Mouse (Mus musculus) hindbrain, embryonic 11.5 days (tissue): ENCODE results near the gene Slc29a4. TPM values are rescaled to one million over a fixed set of nuclear protein-coding genes. Genes with fewer than 3 reads are reported as not detected.

Source experiments
- ATAC-seq: fragments of 200-750 bp; cut with Nextera tagmentation; 2 replicates; pipeline ENCODE4 v1.8.0; 2017; ENCODE audit warnings: mild to moderate bottlenecking, moderate TSS enrichment, moderate library complexity; ENCODE audit not compliant: low FRiP score
- DNase-seq: peaks from one replicate; pipeline ENCODE4 v3.0.0-alpha.2; 2015; ENCODE audit warnings: low spot score
- H3K27ac ChIP-seq: fragments of 300-500 bp; sonication (generic); 2 replicates; pipeline ENCODE4 v1.5.1; 2014; ENCODE audit warnings: mild to moderate bottlenecking, low read depth, low read length
- H3K27me3 ChIP-seq: fragments of 300-500 bp; sonication (generic); 2 replicates; pipeline ENCODE4 v1.6.1; 2014; ENCODE audit warnings: mild to moderate bottlenecking, low read length, moderate library complexity, mixed read lengths; ENCODE audit not compliant: control insufficient read depth, insufficient read depth
- H3K36me3 ChIP-seq: fragments of 300-500 bp; sonication (generic); 2 replicates; pipeline ENCODE4 v1.6.1; 2014; ENCODE audit warnings: mild to moderate bottlenecking, low read length, moderate library complexity, mixed read lengths; ENCODE audit not compliant: control insufficient read depth, insufficient read depth
- H3K4me1 ChIP-seq: fragments of 300-500 bp; sonication (generic); replicated peaks from 2 replicates; pipeline ENCODE4 v1.6.1; 2014; ENCODE audit warnings: low read length, mixed read lengths; ENCODE audit not compliant: control insufficient read depth, insufficient read depth
- H3K4me2 ChIP-seq: fragments of 300-500 bp; sonication (generic); replicated peaks from 2 replicates; pipeline ENCODE4 v1.6.1; 2014; ENCODE audit warnings: mild to moderate bottlenecking, low read depth, low read length
- H3K4me3 ChIP-seq: fragments of 300-500 bp; sonication (generic); 2 replicates; pipeline ENCODE4 v1.5.1; 2014; ENCODE audit warnings: low read depth, low read length
- H3K9ac ChIP-seq: fragments of 300-500 bp; sonication (generic); 2 replicates; pipeline ENCODE4 v1.6.1; 2014; ENCODE audit warnings: low read depth, low read length
- H3K9me3 ChIP-seq: fragments of 300-500 bp; sonication (generic); 2 replicates; pipeline ENCODE4 v1.6.1; 2016; ENCODE audit warnings: low read length; ENCODE audit not compliant: control insufficient read depth
- WGBS: fragments of 180-500 bp; shearing (Covaris S2); extraction: QIAGEN DNeasy Blood & Tissue Kit; methylation state at CpG from one replicate; pipeline ENCODE4 v1.1.7; 2014; 5-methylcytosine and 5-hydroxymethylcytosine counted together
- polyA plus RNA-seq: library from polyadenylated mRNA; unstranded; fragments of >200 nt; fragmentation: Nextera tagmentation; extraction: Ambion mirVana; gene quantifications from 2 replicates; pipeline ENCODE4 v1.2.1, GENCODE M21; 2014

Gene Slc29a4
- polyA plus RNA-seq, 1 experiment from 2014 or later = 24.1 TPM

DNA sequence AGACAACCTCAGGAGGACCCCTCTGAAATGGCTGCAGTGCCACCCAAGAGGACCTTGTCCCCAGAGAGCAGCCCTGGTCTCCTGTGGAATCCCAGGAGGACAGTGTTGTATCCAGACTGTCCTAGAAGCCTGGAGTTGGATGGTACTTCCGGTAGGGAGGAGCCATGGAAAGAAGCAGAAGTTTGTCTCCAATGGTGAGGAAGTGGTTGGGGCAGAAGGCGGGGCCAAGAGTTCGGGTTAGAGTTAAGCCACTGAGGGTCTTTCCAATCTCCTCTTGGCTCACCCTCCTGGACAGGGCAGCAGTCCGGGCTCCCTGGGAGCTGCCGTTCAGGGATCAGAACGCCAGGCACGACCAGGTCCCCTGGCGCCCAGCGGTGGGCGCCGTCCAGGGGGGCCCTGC is 72.0 kb downstream of the Slc29a4 start:
- Histone ChIP-seq H3K9ac (no peak overlapping the region), H3K4me2 (no peak overlapping the region), H3K4me1 (peaks cover 1% of the 10 kb centered on the region; the same call in 1 of the 2 replicates), H3K4me3 (no peak overlapping the region), H3K27ac (no peak overlapping the region), H3K27me3 (no peaks in the 10 kb centered on the region), H3K9me3 (no peaks in the 10 kb centered on the region), H3K36me3 (peaks cover 17% of the 10 kb centered on the region)
- no peak for DNase-seq
- ATAC-seq = no peak
- WGBS = 54% methylated on average over 11 of the region's 11 CpGs

DNA sequence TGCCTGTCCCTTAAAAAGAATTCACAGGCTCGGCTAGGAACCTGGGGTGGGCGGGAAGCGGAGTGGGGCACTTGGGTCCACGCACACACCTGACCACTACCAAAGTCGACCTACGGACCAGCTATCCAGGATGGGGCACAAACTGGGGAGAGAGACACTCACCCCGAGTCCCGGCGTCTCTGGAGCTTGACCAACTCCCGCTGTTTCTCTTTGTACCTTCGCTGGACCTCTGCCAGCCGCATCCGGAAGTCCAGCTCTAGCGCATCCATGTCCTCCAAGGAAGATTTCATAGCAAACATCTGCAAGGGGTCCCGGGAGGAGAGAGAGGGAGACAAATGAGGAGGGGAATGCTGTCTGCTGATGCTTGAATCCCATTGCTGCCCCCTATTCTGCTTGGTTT is 72.6 kb downstream of the Slc29a4 start:
- ATAC-seq (no peak), DNase-seq (no peak)
- no peaks in the 10 kb centered on the region for H3K27me3 ChIP-seq
- H3K4me2 ChIP-seq = no peak overlapping the region
- no peak overlapping the region for H3K9ac ChIP-seq
- H3K4me1 ChIP-seq = peaks cover 4% of the 10 kb centered on the region; the same call in 1 of the 2 replicates
- peaks cover 17% of the 10 kb centered on the region for H3K36me3 ChIP-seq
- WGBS = 81% methylated on average over 15 of the region's 15 CpGs
- H3K4me3 ChIP-seq = no peak overlapping the region
- H3K9me3 ChIP-seq = no peaks in the 10 kb centered on the region
- no peak overlapping the region for H3K27ac ChIP-seq

GRCm38 (mm10) chr5:142766708-142767107 is 74.4 kb downstream of the Slc29a4 start:
- H3K9me3 ChIP-seq = no peaks in the 10 kb centered on the region

GRCm38 (mm10) chr5:142767937-142768336 is 75.6 kb downstream of the Slc29a4 start:
- H3K36me3 ChIP-seq = peaks cover 17% of the 10 kb centered on the region

More at GRCm38 (mm10) chr5:142766708-142767107, 74.4 kb downstream of the Slc29a4 start:
- ATAC-seq (no peak), DNase-seq (no peak)
- no peak overlapping the region for H3K4me2 ChIP-seq
- peaks cover 4% of the 10 kb centered on the region; the same call in 1 of the 2 replicates for H3K4me1 ChIP-seq
- H3K9ac ChIP-seq = no peak overlapping the region
- H3K27me3 ChIP-seq = no peaks in the 10 kb centered on the region
- H3K4me3 ChIP-seq = no peak overlapping the region
- H3K27ac ChIP-seq = no peak overlapping the region
- H3K36me3 ChIP-seq = peaks cover 16% of the 10 kb centered on the region
- WGBS = 88% methylated on average over 3 of the region's 3 CpGs

GRCm38 (mm10) chr5:142768352-142769267 is 76.3 kb downstream of the Slc29a4 start:
- ATAC-seq = no peak; the same call in 1 of the 2 replicates
- Histone ChIP-seq H3K27ac (peak overlapping the region; percentile 72), H3K9ac (no peak overlapping the region), H3K36me3 (peaks cover 13% of the 10 kb centered on the region), H3K4me3 (no peak overlapping the region), H3K4me2 (no peak overlapping the region), H3K27me3 (no peaks in the 10 kb centered on the region), H3K4me1 (peaks cover 4% of the 10 kb centered on the region; the same call in 1 of the 2 replicates), H3K9me3 (no peaks in the 10 kb centered on the region)
- WGBS = 47% methylated on average over 10 of the region's 10 CpGs
- DNase-seq = peak; percentile 23

More at GRCm38 (mm10) chr5:142767937-142768336, 75.6 kb downstream of the Slc29a4 start:
- Histone ChIP-seq H3K9me3 (no peaks in the 10 kb centered on the region), H3K4me3 (no peak overlapping the region), H3K27me3 (no peaks in the 10 kb centered on the region), H3K4me2 (no peak overlapping the region), H3K27ac (no peak overlapping the region), H3K9ac (no peak overlapping the region), H3K4me1 (peaks cover 4% of the 10 kb centered on the region; the same call in 1 of the 2 replicates)
- DNase-seq = peak; percentile 77
- WGBS = 27% methylated on average over 7 of the region's 7 CpGs
- ATAC-seq = peak; percentile 53; the same call in 1 of the 2 replicates

GRCm38 (mm10) chr5:142769641-142770040 is 77.3 kb downstream of the Slc29a4 start:
- Histone ChIP-seq H3K4me1 (peaks cover 4% of the 10 kb centered on the region; the same call in 1 of the 2 replicates), H3K27me3 (no peaks in the 10 kb centered on the region), H3K27ac (0 out of 2 replicates have a peak overlapping the region, but pooled peaks have one; percentile 9), H3K36me3 (peaks cover 15% of the 10 kb centered on the region), H3K4me3 (no peak overlapping the region), H3K9me3 (no peaks in the 10 kb centered on the region), H3K4me2 (no peak overlapping the region), H3K9ac (no peak overlapping the region)
- WGBS = 71% methylated on average over 5 of the region's 5 CpGs
- DNase-seq (no peak), ATAC-seq (no peak)

DNA sequence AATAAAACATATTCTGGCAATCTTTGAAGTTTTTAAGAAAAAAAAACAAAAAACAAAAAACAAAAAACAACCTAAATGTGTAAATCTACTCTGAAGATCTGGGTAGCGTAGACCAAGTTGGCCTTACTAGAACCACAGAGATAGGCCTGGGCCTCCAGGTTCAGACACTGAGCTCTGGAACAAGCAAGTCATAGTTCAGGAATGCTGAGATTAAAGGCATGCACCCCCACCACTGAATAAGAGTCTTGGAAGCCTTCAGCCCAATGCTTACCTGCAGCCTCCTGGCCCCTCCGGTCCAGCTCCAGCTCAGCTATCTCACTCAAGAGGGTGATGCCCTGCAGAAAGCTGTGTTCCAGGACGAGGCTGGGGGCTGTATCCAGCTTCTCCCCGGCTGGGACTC is 78.7 kb downstream of the Slc29a4 start:
- no peak for ATAC-seq

GRCm38 (mm10) chr5:142771964-142772363 is 79.7 kb downstream of the Slc29a4 start:
- no peak overlapping the region for H3K9ac ChIP-seq
- WGBS = 95% methylated on average over 15 of the region's 15 CpGs
- no peak overlapping the region for H3K27ac ChIP-seq
- DNase-seq (no peak), ATAC-seq (no peak)
- H3K9me3 ChIP-seq = no peaks in the 10 kb centered on the region
- H3K27me3 ChIP-seq = no peaks in the 10 kb centered on the region
- H3K4me1 ChIP-seq = peaks cover 4% of the 10 kb centered on the region; the same call in 1 of the 2 replicates
- peaks cover 18% of the 10 kb centered on the region for H3K36me3 ChIP-seq
- H3K4me2 ChIP-seq = no peak overlapping the region
- no peak overlapping the region for H3K4me3 ChIP-seq

More for the DNA sequence above, 78.7 kb downstream of the Slc29a4 start:
- no peaks in the 10 kb centered on the region for H3K9me3 ChIP-seq
- no peak overlapping the region for H3K4me2 ChIP-seq
- no peak overlapping the region for H3K27ac ChIP-seq
- no peaks in the 10 kb centered on the region for H3K27me3 ChIP-seq
- 86% methylated on average over 4 of the region's 4 CpGs for WGBS
- H3K9ac ChIP-seq = no peak overlapping the region
- H3K4me3 ChIP-seq = no peak overlapping the region
- no peak for DNase-seq
- peaks cover 18% of the 10 kb centered on the region for H3K36me3 ChIP-seq
- H3K4me1 ChIP-seq = peaks cover 4% of the 10 kb centered on the region; the same call in 1 of the 2 replicates
